Mouse (Mus musculus): ENCODE results near the gene Lonp1.

The Lonp1 gene

GRCm38 (mm10) chr17:56592553-56592952, 34.1 kb downstream of the Lonp1 start:
- DNase-seq (ENCODE audit: low read depth, low spot score), result no peak

- no peak for DNase-seq (ENCODE audit: low read depth, low spot score)
Measured at GRCm38 (mm10) chr17:56588921-56589320, 37.8 kb downstream of the Lonp1 start.

- DNase-seq (ENCODE audit: low read depth, low spot score), result no peak
Measured at GRCm38 (mm10) chr17:56587773-56588172, 38.9 kb downstream of the Lonp1 start.

- no peak for DNase-seq (ENCODE audit: low read depth, low spot score)
Measured at GRCm38 (mm10) chr17:56585171-56585821, 41.4 kb downstream of the Lonp1 start.

GRCm38 (mm10) chr17:56584257-56585130, 42.2 kb downstream of the Lonp1 start, which contains the start of the genes Safb2 and Safb:
Gene Safb2, minus strand, starts transcription at chr17:56584585.
Gene Safb, plus strand, starts transcription at chr17:56584825.
- DNase-seq (ENCODE audit: low read depth, low spot score), result peak; percentile 98

- DNase-seq (ENCODE audit: low read depth, low spot score), result no peak
Measured at GRCm38 (mm10) chr17:56583611-56584256, 43.0 kb downstream of the Lonp1 start.

GRCm38 (mm10) chr17:56583071-56583470, 43.6 kb downstream of the Lonp1 start:
- DNase-seq (ENCODE audit: low read depth, low spot score), result no peak

GRCm38 (mm10) chr17:56572939-56573338, 53.7 kb downstream of the Lonp1 start:
- DNase-seq (ENCODE audit: low read depth, low spot score), result no peak

GRCm38 (mm10) chr17:56572154-56572553, 54.5 kb downstream of the Lonp1 start:
- no peak for DNase-seq (ENCODE audit: low read depth, low spot score)

- DNase-seq (ENCODE audit: low read depth, low spot score), result no peak
Measured at GRCm38 (mm10) chr17:56570287-56570686, 56.4 kb downstream of the Lonp1 start.

- DNase-seq (ENCODE audit: low read depth, low spot score), result no peak
Measured at GRCm38 (mm10) chr17:56567370-56567769, 59.3 kb downstream of the Lonp1 start.

GRCm38 (mm10) chr17:56566918-56567317, 59.8 kb downstream of the Lonp1 start:
- no peak for DNase-seq (ENCODE audit: low read depth, low spot score)

- no peak for DNase-seq (ENCODE audit: low read depth, low spot score)
Measured at GRCm38 (mm10) chr17:56566293-56566692, 60.4 kb downstream of the Lonp1 start.
